Mouse (Mus musculus): Measurements from ENCODE around the gene Ednra.

DNA sequence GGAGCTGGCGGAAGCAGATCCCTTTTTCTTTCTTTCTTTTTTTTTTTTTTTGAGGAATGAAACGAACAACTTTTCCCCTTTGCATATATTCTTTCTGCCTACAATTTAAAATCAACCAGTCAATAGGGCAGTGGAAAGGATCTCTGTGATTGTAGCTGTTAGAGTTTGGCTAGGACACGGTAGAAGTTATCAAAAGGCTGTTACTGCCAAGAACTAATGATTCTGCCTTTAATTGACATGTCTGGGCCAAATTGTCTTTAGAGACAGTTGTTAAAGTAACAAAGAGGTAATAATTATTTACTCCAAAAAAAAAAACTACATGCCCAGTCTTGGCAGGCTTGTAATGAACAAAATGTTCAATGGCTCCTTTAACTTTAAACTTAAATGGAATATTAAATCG is 26.1 kb upstream of the Ednra start:
- TF ChIP-seq GATA1 (IDR thresholded peaks at IDR 0.05; ENCODE audit: low read length) (no peak), TAL1 (IDR thresholded peaks at IDR 0.05; ENCODE audit: low read length) (no peak)
